Mouse (Mus musculus): Measurements from ENCODE around the gene Ankrd44.

- TF ChIP-seq POLR2A (IDR thresholded peaks at IDR 0.05; ENCODE audit: insufficient read length, low read depth) (no peak), USF1 (IDR thresholded peaks at IDR 0.05; ENCODE audit: low read depth) (no peak), POLR2AphosphoS2 (IDR thresholded peaks at IDR 0.05; ENCODE audit: insufficient read length, low read depth) (no peak), MYOD1 (IDR thresholded peaks at IDR 0.05; ENCODE audit: control insufficient read depth in 1 of 3, insufficient read length in 2 of 3, low read depth in 2 of 3) (no peak), TCF3 (IDR thresholded peaks at IDR 0.05; ENCODE audit: insufficient read length, low read depth) (no peak)
These were observed 285.9 kb downstream of the Ankrd44 start for GRCm38 (mm10) chr1:54640184-54640795.

Data from myocyte (in vitro differentiated cells).